Mouse (Mus musculus) urinary bladder, adult 2 months (tissue): ENCODE results near the gene Slc25a48. TPM values are rescaled to one million over a fixed set of nuclear protein-coding genes. Genes with fewer than 3 reads are reported as not detected.

Source experiments
- DNase-seq: peaks from one replicate; pipeline ENCODE4 v3.0.0; 2022; ENCODE audit warnings: low spot score
- polyA plus RNA-seq: library from polyadenylated mRNA; depleted of rRNA; stranded (reverse); fragments of >200 nt; gene quantifications from 2 replicates; pipeline ENCODE4 v1.2.3, GENCODE M21; 2012; rRNA removed

Slc25a48 gene
- polyA plus RNA-seq, 1 experiment = 14.9 TPM

DNA sequence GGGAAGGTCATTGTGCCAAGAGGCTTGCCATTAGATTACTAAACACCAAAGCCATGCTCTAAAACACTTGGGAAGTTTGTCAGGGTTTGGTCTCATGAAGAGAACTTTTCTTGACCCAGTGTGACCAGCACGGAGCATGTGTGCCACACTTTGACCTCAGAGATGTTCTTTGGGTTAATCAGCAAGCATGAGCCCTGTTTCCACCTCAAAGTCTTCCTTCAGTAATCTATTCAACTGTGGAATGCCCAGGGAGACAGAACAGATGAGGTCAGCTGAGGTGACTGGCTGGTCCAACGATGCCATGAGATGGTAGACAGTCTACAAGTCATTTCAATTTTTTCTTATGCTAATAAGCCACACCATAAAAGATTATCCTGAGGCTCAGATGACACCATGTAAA is 71.6 kb downstream of the Slc25a48 start:
- no peak for DNase-seq

DNA sequence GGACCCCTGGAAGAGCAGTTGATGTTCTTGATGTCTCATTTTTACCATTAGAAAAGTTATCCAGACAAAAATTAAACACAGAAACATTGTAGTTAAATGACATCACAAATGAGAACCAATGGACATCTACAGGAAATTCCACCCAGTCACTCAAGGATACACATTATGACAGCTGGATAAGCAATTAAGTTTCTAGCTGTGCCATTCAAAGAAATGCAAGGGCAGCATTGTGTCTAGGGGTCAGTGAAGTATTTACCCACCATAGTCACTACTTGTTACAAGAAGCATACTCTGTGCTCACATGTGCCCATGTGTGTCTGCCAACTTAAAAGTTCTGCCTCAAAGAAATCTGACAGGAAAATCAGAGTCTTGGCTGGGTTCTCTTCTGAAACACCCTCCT is 75.4 kb downstream of the Slc25a48 start:
- DNase-seq = no peak

DNA sequence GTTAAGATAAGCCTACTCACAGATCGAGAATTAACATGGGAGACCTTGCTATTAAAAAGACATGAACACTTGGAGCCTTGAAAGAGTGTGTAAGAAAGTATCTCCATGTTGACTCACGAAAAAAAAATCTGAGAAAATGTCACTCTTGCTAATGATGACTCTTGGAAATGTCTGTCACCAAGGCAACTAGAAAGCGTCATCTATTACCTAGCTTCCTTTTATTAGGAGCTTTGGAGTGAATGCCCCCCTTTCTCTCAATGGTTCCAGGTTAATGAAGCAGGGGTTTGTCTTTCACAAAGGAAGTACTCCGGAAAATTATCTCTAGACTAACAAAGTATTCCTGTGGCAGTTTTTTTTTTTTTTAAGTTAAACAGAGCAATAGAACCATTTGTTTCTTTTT is 78.2 kb downstream of the Slc25a48 start:
- DNase-seq = no peak

DNA sequence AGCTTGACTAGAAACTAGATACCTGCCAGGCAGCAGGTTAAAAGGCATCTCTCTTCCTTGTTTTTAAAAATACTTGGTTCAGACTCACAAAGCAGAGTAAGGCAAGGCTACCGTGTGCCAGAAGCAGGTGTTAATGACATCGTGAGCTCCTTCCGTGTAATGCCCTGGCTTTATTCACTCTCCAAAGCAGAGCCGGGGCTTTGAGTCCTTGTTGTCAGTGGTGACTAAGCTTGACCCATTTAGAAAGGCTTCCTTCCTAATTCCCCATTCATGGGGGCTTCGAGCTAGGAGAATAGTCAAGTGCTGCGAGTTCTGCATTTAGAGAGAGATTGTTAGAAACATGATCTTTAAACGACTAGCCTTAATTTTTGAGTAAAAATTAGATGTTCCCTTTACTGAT is 78.7 kb downstream of the Slc25a48 start:
- DNase-seq = no peak

DNA sequence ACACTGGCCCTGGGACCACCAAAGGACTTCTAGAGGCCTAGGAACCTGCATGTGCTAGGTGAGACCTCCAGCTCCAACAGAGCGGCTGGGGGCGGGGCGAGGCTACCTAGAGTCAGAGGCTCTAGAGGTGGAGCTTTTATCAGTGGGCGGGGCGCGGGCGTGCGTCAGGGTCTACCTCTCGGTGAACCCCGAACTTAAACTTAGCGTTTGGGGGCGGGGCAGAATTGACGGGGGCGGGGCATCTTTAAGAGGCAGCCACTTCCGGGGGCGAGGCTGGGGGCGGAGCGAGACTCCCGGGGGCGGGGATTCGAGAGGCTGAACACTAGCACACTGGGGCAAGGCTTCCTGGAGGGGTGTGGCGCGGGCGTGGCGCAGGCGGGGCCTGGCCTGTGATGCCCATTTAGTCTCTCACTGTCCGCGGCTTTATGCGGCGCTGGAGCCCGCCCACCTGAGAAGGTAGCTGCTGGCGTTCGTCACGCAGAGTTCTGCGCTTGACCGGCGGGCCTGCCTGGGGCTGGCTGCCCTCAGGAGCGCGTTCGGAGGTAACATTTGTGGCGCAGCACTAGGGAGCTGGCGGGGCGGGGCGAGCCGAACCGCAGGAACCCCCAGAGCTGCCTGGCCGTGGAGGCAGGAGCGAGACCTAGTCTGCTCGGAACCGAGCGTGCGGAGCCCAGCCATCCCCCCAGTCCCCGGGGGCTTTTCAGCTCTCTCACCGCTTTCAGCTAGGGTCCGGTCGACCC is 84.1 kb downstream of the Slc25a48 start, which contains the start of gene Fbxl21:
Gene Fbxl21, plus strand, starts transcription at position 392 of the 740 bp plus-strand sequence.
- DNase-seq = peak; percentile 76

DNA sequence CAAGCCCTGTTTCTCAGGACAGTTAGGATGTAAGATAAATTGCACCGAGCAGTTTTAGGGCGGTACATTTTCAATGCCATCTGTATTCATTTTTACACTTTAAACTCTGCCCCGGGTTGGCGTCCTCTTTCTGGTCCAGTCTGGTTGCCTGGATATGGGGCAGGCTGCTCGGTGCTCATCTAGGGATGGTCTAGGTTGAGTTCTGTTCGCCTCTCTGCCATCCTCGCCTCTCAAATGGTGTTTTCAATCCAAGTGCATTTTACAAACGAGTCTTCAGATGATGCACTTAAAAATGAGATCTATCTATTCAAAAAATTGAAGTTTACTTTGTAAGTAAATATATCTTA is 84.6 kb downstream of the Slc25a48 start:
- no peak for DNase-seq

Other genes starting within 250 kb of the Slc25a48 start
- gene Neurog1, start 186.2 kb upstream of the Slc25a48 start, polyA plus RNA-seq = not detected in 2 replicates
- gene Cxcl14, start 141.8 kb upstream of the Slc25a48 start, polyA plus RNA-seq = 329 and 402 TPM in 2 replicates
- 0.07 and 0.13 TPM in 2 replicates for gene Gm3045, start 11.8 kb upstream of the Slc25a48 start, polyA plus RNA-seq
- not detected in 2 replicates for gene Il9, start 43.9 kb downstream of the Slc25a48 start, polyA plus RNA-seq
- 2.8 and 3.7 TPM in 2 replicates for gene Fbxl21, start 84.1 kb downstream of the Slc25a48 start, polyA plus RNA-seq
- gene Lect2, start 110.1 kb downstream of the Slc25a48 start, polyA plus RNA-seq = not detected in 2 replicates
- 151 and 155 TPM in 2 replicates for gene Tgfbi, start 171.2 kb downstream of the Slc25a48 start, polyA plus RNA-seq